Mouse (Mus musculus) CH12.LX (cell line): ENCODE data around the gene Ghrl.

Source experiments
- CTCF ChIP-seq, 2 experiments: IDR thresholded peaks in 1 of 2; conservative IDR thresholded peaks in 1 of 2; 2 replicates each; pipeline ENCODE4 v1.5.1; 2011 to 2012; ENCODE audit warnings: low read depth in 2 of 2, low read length in 2 of 2, improper control_type of control experiment in 1 of 2, inconsistent platforms in 1 of 2, mild to moderate bottlenecking in 1 of 2, moderate library complexity in 1 of 2
- E2F4 ChIP-seq: IDR thresholded peaks from 2 replicates; pipeline ENCODE4 v1.6.1; 2011; ENCODE audit warnings: low read depth, low read length, improper control_type of control experiment; ENCODE audit not compliant: insufficient replicate concordance
- HCFC1 ChIP-seq: IDR thresholded peaks from 2 replicates; pipeline ENCODE4 v1.6.1; 2012; ENCODE audit warnings: low read depth, mild to moderate bottlenecking, inconsistent platforms, low read length, improper control_type of control experiment
- JUN ChIP-seq: IDR thresholded peaks from 2 replicates; pipeline ENCODE4 v1.6.1; 2011; ENCODE audit warnings: low read depth, mild to moderate bottlenecking, low read length, improper control_type of control experiment, moderate library complexity; ENCODE audit not compliant: insufficient read depth
- JUND ChIP-seq: conservative IDR thresholded peaks from 2 replicates; pipeline ENCODE4 v1.6.1; 2011; ENCODE audit warnings: low read depth, low read length, improper control_type of control experiment
- MAX ChIP-seq: IDR thresholded peaks from 2 replicates; pipeline ENCODE4 v1.6.1; 2011; ENCODE audit warnings: low read length, improper control_type of control experiment
- NELFE ChIP-seq: IDR thresholded peaks from 2 replicates; pipeline ENCODE4 v1.6.1; 2011; ENCODE audit warnings: low read depth, low read length, improper control_type of control experiment
- NRF1 ChIP-seq: IDR thresholded peaks from 2 replicates; pipeline ENCODE4 v1.6.1; 2014; ENCODE audit warnings: low read depth, mild to moderate bottlenecking, inconsistent platforms, low read length, improper control_type of control experiment, moderate library complexity
- PAX5 ChIP-seq: IDR thresholded peaks from 2 replicates; pipeline ENCODE4 v1.6.1; 2012; ENCODE audit warnings: low read length, inconsistent platforms, mixed read lengths
- POLR2A ChIP-seq: IDR thresholded peaks from 2 replicates; pipeline ENCODE4 v1.6.1; 2011; ENCODE audit warnings: low read depth, mild to moderate bottlenecking, improper control_type of control experiment, low read length
- TBP ChIP-seq: conservative IDR thresholded peaks from 2 replicates; pipeline ENCODE4 v1.6.1; 2011; ENCODE audit warnings: low read depth, low read length, improper control_type of control experiment
- TCF12 ChIP-seq: IDR thresholded peaks from 2 replicates; pipeline ENCODE4 v1.6.1; 2014; ENCODE audit warnings: low read depth, mild to moderate bottlenecking, inconsistent platforms, low read length, improper control_type of control experiment
- USF1 ChIP-seq: IDR thresholded peaks from 2 replicates; pipeline ENCODE4 v1.6.1; 2014; ENCODE audit warnings: low read depth, mild to moderate bottlenecking, inconsistent platforms, low read length, improper control_type of control experiment
- USF2 ChIP-seq: conservative IDR thresholded peaks from 2 replicates; pipeline ENCODE4 v1.6.1; 2011; ENCODE audit warnings: low read depth, low read length, improper control_type of control experiment

DNA sequence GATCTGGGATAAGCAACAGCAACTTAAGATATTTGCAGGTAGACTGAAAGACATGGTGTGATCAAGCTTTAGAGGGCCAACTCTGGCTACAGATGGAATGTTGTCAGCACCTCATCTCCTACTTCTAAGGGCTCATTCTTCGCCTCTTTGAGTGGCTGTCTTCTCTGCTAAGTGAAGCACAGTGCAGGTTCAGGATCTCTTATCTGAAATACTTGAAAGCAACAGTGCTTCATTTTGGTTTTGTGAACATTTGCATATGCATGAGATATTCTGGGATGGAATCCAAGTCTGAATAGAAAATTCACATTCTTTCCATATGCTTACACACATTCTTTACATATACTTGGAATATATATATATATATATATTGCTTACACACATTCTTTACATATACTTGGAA lies 22.6 kb upstream of the Ghrl start:
- TF ChIP-seq TBP (no peak), CTCF (conservative IDR thresholded peaks at IDR 0.05 in 1 of 2, IDR thresholded peaks at IDR 0.05 in 1 of 2; ENCODE audit: low read depth in 2 of 2, low read length in 2 of 2) (no peak), USF2 (no peak), NRF1 (no peak), POLR2A (no peak), JUN (no peak), JUND (no peak), HCFC1 (no peak), NELFE (no peak), MAX (no peak), PAX5 (no peak), USF1 (no peak), E2F4 (no peak), TCF12 (no peak)
